Comparison of ENCODE assay signal across 25 mouse cellular contexts in the genomic region with DNA sequence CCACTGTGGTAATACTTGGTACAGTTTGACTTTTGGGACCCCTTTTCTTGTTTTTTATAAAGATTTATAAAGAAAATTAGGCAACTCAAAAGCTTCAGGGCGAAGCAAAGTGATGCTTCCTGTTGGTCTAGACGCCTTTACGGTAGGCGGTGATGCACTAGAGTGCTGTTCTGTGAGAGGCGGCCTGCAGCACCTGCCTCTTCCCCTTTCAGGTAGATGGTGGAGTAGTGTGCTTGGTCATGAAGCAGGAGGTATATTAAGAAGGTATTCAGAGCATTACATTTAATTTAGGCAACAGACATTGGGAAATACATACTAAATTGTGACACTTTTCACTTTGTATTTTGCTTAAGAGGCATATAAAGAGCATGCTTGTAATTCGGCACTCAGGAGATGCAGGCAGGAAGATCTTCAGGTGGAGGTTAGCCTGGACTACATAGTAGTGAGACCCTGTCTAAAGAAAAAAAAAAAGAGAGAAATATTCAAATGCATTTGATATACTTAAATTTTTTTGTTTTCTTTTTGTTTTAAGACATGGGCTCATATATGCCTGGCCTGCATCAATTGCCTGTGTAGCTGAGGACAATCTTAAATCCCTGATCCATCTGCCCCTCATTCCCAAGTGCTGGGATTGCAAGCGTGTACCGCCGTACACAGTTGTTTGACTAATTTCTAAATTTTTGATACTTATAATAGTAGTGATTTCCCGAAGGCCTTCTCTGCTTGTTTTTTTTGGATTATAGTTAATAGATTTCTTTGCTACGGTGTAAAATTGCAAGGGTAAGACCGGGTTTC.
DNase-seq lines count a peak whose midpoint lies in the region; ATAC-seq and TF ChIP-seq lines count a peak whose summit lies in the region.
"Had no signal": no experiment of that assay in that cellular context is flagged by ENCODE, and none has a peak within 500 bp of the region (broad histone marks: within the 10 kb centered on the region; RNA-seq: fewer than 3 reads in every experiment).

No protein-coding gene starts in this region.

- no peaks in the 10 kb centered on the region for H3K9me3 ChIP-seq in forebrain, embryonic 11.5 days (ENCODE audit: control insufficient read depth, low read length)
- no peaks in the 10 kb centered on the region for H3K9me3 ChIP-seq in forebrain, embryonic 14.5 days (replicated peaks; ENCODE audit: control insufficient read depth, low read length)
- H3K9me3 ChIP-seq: embryonic facial prominence, embryonic 10.5 days; forebrain, embryonic 13.5 days; heart, embryonic 10.5 days; hindbrain, embryonic 13.5 days; intestine, embryonic 15.5 days; limb, embryonic 10.5 days; liver, embryonic 12.5 days; lung, embryonic 15.5 days; midbrain, embryonic 12.5 days; neural tube, embryonic 13.5 days had no signal

- intact Hi-C loops in left cerebral cortex, postnatal 10 days (cut with DNase I), result loop anchor here (10.0 kb wide), 1 partner anchor 200 kb away; a partner anchor contains a TSS

- ATAC-seq in forebrain, embryonic 11.5 days (replicated peaks; ENCODE audit: low FRiP score), result no peak
- ATAC-seq in forebrain, embryonic 14.5 days, result no peak
- ATAC-seq: forebrain, embryonic 13.5 days; intestine, embryonic 15.5 days; liver, embryonic 12.5 days had no signal

- TF ChIP-seq CTCF in bone marrow, adult 2 months (IDR thresholded peaks at IDR 0.05; ENCODE audit: control insufficient read depth, insufficient read depth, low read length), result no peak

- H3K4me2 ChIP-seq in forebrain, embryonic 11.5 days (ENCODE audit: low read depth, low read length, severe bottlenecking), result no peak overlapping the region
- H3K4me2 ChIP-seq in forebrain, embryonic 14.5 days (ENCODE audit: low read length), result no peak overlapping the region
- H3K4me2 ChIP-seq: forebrain, embryonic 13.5 days; hindbrain, embryonic 13.5 days; intestine, embryonic 15.5 days; liver, embryonic 12.5 days; lung, embryonic 15.5 days; midbrain, embryonic 12.5 days; neural tube, embryonic 13.5 days had no signal

- no peak overlapping the region for H3K27ac ChIP-seq in forebrain, embryonic 11.5 days (ENCODE audit: low read depth, low read length)
- H3K27ac ChIP-seq in forebrain, embryonic 14.5 days (ENCODE audit: low read depth, low read length), result no peak overlapping the region
- H3K27ac ChIP-seq in bone marrow, adult 2 months (ENCODE audit: control insufficient read depth, insufficient read depth, low read depth, low read length, poor library complexity), result peak overlapping the region; percentile 48; the same call in 1 of the 2 replicates
- H3K27ac ChIP-seq: embryonic facial prominence, embryonic 10.5 days; forebrain, embryonic 13.5 days; heart, embryonic 10.5 days; hindbrain, embryonic 13.5 days; intestine, embryonic 15.5 days; left cerebral cortex, adult 2 months; limb, embryonic 10.5 days; liver, embryonic 12.5 days; lung, embryonic 15.5 days; midbrain, embryonic 12.5 days; neural tube, embryonic 13.5 days had no signal

- no peak for TF ChIP-seq POLR2A in bone marrow, adult 2 months (IDR thresholded peaks at IDR 0.05; ENCODE audit: borderline replicate concordance, control insufficient read depth, low read depth, low read length)

- H3K4me3 ChIP-seq in forebrain, embryonic 11.5 days (ENCODE audit: low read depth, low read length), result no peak overlapping the region
- no peak overlapping the region for H3K4me3 ChIP-seq in forebrain, embryonic 14.5 days (ENCODE audit: low read depth, low read length)
- H3K4me3 ChIP-seq in bone marrow, adult 2 months (replicated peaks; ENCODE audit: control insufficient read depth, low read depth, low read length), result no peak overlapping the region
- H3K4me3 ChIP-seq: embryonic facial prominence, embryonic 10.5 days; forebrain, embryonic 13.5 days; heart, embryonic 10.5 days; hindbrain, embryonic 13.5 days; intestine, embryonic 15.5 days; left cerebral cortex, adult 2 months; limb, embryonic 10.5 days; liver, embryonic 12.5 days; lung, embryonic 15.5 days; midbrain, embryonic 12.5 days; neural tube, embryonic 13.5 days had no signal

- no peak overlapping the region for H3K9ac ChIP-seq in forebrain, embryonic 11.5 days (ENCODE audit: low read length)
- no peak overlapping the region for H3K9ac ChIP-seq in forebrain, embryonic 14.5 days (ENCODE audit: low read length)
- H3K9ac ChIP-seq: forebrain, embryonic 13.5 days; hindbrain, embryonic 13.5 days; intestine, embryonic 15.5 days; liver, embryonic 12.5 days; lung, embryonic 15.5 days; midbrain, embryonic 12.5 days; neural tube, embryonic 13.5 days had no signal

- H3K4me1 ChIP-seq in forebrain, embryonic 11.5 days (replicated peaks; ENCODE audit: control insufficient read depth, insufficient read depth, low read length), result no peaks in the 10 kb centered on the region
- H3K4me1 ChIP-seq in forebrain, embryonic 14.5 days (ENCODE audit: control insufficient read depth, insufficient read depth, low read length), result no peaks in the 10 kb centered on the region
- peaks cover 4% of the 10 kb centered on the region for H3K4me1 ChIP-seq in bone marrow, adult 2 months (ENCODE audit: control insufficient read depth, insufficient read depth, low read length)
- H3K4me1 ChIP-seq: forebrain, embryonic 13.5 days; hindbrain, embryonic 13.5 days; intestine, embryonic 15.5 days; lung, embryonic 15.5 days; midbrain, embryonic 12.5 days; neural tube, embryonic 13.5 days had no signal

- H3K36me3 ChIP-seq in forebrain, embryonic 11.5 days (ENCODE audit: control insufficient read depth, insufficient read depth, low read length), result no peaks in the 10 kb centered on the region
- H3K36me3 ChIP-seq in forebrain, embryonic 14.5 days (ENCODE audit: control insufficient read depth, insufficient read depth, low read length), result no peaks in the 10 kb centered on the region
- H3K36me3 ChIP-seq: embryonic facial prominence, embryonic 10.5 days; heart, embryonic 10.5 days; hindbrain, embryonic 13.5 days; intestine, embryonic 15.5 days; limb, embryonic 10.5 days; liver, embryonic 12.5 days; lung, embryonic 15.5 days; midbrain, embryonic 12.5 days; neural tube, embryonic 13.5 days had no signal

- DNase-seq in forebrain, embryonic 11.5 days (ENCODE audit: low spot score), result peak; percentile 10
- DNase-seq in forebrain, embryonic 14.5 days (ENCODE audit: low spot score), result no peak
- peak; percentile 74 to 76 for DNase-seq in spleen, postnatal 36 days (ENCODE audit: low spot score in 2 of 2)
- no peak for DNase-seq in spleen, postnatal 14 days (ENCODE audit: low spot score in 2 of 2)
- DNase-seq in naive thymus-derived CD4-positive, alpha-beta T cell, adult 2 months (ENCODE audit: low read depth), result peak; percentile 58
- no peak for DNase-seq in left cerebral cortex, postnatal 10 days (ENCODE audit: extremely low spot score in 1 of 2, low spot score in 2 of 2)
- DNase-seq in adrenal gland, adult 8-10 months, result no peak
- DNase-seq: adrenal gland, postnatal 25 days; cerebellum, adult 11-12 months; cerebellum, postnatal 36 days; gastrocnemius, postnatal 36 days; kidney, adult 9 months; kidney, postnatal 25 days had no signal

- 91% methylated on average over 12 of the region's 12 CpGs for WGBS in forebrain, embryonic 11.5 days
- 94% methylated on average over 12 of the region's 12 CpGs for WGBS in forebrain, embryonic 14.5 days
- 34% methylated on average over 12 of the region's 12 CpGs for WGBS in bone marrow, adult 2 months

- no peaks in the 10 kb centered on the region for H3K27me3 ChIP-seq in forebrain, embryonic 11.5 days (ENCODE audit: control insufficient read depth, insufficient read depth, low read length)
- H3K27me3 ChIP-seq in forebrain, embryonic 14.5 days (replicated peaks; ENCODE audit: control insufficient read depth, insufficient read depth, low read length), result no peaks in the 10 kb centered on the region
- H3K27me3 ChIP-seq: forebrain, embryonic 13.5 days; hindbrain, embryonic 13.5 days; intestine, embryonic 15.5 days; liver, embryonic 12.5 days; lung, embryonic 15.5 days; midbrain, embryonic 12.5 days; neural tube, embryonic 13.5 days had no signal

Comparison
In these comparisons a context has a peak if more than half of its experiments do, and no peak if none do; other contexts are left out.
1. DNase-seq: peak in forebrain, embryonic 11.5 days (single experiment), spleen, postnatal 36 days (2 of 2) and naive thymus-derived CD4-positive, alpha-beta T cell, adult 2 months (single experiment); none in forebrain, embryonic 14.5 days (single experiment), spleen, postnatal 14 days (0 of 2), left cerebral cortex, postnatal 10 days (0 of 2) and adrenal gland, adult 8-10 months (single experiment).